Mouse (Mus musculus): ENCODE measurements around the gene Fam241b.

- TF ChIP-seq CTCF (conservative IDR thresholded peaks at IDR 0.05; ENCODE audit: low read length) (no peak), POU5F1 (IDR thresholded peaks at IDR 0.05; ENCODE audit: borderline replicate concordance, low read length) (no peak), NANOG (IDR thresholded peaks at IDR 0.05; ENCODE audit: borderline replicate concordance, low read length) (no peak)
Observed at GRCm38 (mm10) chr10:62147466-62148248, 3.9 kb upstream of the Fam241b start.

All from E14TG2a.4 (cell line).